Mouse (Mus musculus) embryonic stem cell, embryonic (primary cell): ENCODE measurements at regions not wholly inside any gene's neighbourhood (a gene's known extent, or its start where the extent isn't known, plus 50 kb on each side); places are given as distances from the start of the nearest gene placed in this dataset.

Experiments
- CTCF ChIA-PET, 4 experiments: fragments of 300-600 bp in 2 of 4; fragments of 350-600 bp in 2 of 4; sonication (Branson Sonifier 250); formaldehyde crosslinking; loops; one replicate each; lab custom pipeline; 2022; ENCODE audit warnings: inconsistent platforms in 2 of 4; lab: Charles Lee
- POLR2A ChIA-PET, 4 experiments: fragments of 300-600 bp in 2 of 4; fragments of 350-600 bp in 2 of 4; sonication (Branson Sonifier 250); formaldehyde crosslinking; loops; one replicate each; lab custom pipeline; 2022; ENCODE audit warnings: antibody characterized with exemption in 4 of 4, inconsistent platforms in 1 of 4; lab: Charles Lee

DNA sequence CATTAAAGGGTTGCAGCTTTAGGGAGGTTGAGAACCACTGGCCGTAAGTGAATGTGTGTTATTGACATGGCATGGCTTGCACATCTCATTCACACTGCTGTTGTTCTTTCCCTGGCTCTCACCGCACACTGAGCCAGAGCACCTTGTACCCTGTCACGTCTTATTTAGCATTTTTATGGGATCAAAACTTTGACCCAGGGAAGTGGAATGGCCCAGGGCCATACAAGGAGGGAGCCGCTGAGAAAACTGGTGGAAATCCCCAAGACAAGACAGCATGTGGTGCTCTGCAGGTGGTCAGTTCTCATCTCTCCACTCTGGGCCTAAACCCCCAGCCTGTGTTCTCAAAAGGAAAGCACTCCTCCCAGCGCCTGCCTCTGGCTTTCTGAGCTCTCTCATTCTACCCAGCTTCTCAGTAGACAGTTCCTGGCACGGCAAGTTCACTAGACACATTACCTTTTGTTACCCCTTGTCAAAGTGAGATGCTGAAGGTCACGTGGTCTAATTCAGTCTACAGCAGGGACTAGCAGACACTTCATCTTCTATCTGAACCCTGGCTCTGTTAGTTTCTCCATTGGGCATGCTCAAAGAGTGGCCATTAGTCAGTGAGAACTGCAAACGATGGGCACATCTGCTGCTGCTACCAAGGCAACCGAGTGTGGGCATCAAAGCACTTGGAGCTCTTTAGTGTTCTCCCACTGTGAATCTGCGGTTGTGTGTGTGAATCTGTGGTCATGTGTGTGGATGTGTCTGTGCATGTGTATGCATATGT, 96.2 kb upstream of the Bod1 start:
- ChIA-PET POLR2A (interaction anchor here in 1 of 4 experiments (1.0 kb wide), 1 partner anchor 23 kb away, joined by 5 read pairs; no protein-coding TSS in a partner anchor), CTCF (no interaction called here)

DNA sequence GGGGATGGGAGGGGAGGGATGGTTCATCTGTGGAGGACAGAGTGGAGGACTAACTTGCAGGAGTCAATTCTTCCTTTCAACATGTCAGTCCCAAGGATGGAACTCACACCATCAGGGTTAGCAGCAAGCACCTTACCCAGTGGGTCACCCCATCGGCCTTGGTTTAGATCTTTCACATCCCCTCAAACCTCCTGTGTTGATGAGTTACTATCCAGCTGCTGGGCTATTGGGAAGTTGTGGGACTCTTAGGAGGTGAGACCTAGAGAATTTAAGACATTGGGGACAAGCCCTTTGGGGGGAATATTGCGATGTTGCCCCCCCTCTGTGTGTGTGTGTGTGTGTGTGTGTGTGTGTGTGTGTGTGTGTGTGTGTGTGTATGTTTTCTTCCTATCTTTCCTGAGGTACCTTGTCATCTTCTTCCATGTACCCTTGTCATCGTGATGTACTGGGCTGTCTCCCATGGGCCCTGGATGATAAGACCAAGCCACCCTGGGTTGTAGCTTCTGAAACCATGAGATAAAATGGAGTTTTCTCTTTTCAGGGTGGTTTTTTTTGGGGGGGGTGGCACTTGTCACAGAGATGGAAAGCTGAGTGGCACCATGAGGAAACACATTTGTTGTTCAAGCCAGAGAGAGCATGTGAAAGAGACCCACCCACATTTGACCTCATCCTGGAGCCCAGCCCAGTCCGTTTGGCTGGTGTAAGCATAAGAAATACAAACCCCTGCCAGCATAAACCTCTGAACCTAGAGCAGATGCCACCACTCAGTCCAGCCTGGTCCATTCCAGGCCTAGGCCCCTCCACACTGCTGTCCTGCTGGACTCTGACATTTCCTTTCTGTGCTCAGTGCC, 98.3 kb upstream of the Bod1 start:
- POLR2A ChIA-PET: interaction anchor here in 3 of 4 experiments (0.6 to 2.9 kb wide), 8 partner anchors 17 to 811 kb away, joined by 3 to 11 read pairs (median 4); no protein-coding TSS in a partner anchor

DNA sequence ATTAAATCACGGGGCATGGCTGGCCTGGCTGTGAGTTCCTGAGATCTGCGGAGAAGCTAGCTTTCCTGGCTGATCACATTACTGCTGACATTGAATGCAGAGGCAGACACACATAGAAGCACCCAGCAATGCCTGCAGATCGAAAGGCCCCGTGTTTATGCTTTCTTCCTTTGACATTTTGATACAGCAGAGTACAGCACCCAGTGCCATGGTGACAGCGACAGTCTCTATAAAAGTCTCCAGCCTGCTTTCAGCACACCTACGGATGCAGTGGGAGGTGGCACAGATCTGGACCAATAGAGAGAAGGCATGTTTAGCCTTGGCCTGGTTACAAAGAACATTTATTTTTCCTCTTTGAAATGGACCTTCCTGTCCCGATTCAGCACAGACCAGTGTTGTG, 99.2 kb upstream of the Bod1 start:
- ChIA-PET POLR2A (interaction anchor here in 2 of 4 experiments (0.6 to 2.9 kb wide), 18 partner anchors 8 to 100 kb away, joined by 3 to 16 read pairs (median 4); no protein-coding TSS in a partner anchor), CTCF (no interaction called here)

More for the DNA sequence above, 98.3 kb upstream of the Bod1 start:
- CTCF ChIA-PET: interaction anchor here in 1 of 4 experiments (0.6 kb wide), 1 partner anchor 128 kb away, joined by 4 read pairs; no protein-coding TSS in a partner anchor

GRCm38 (mm10) chr11:31771491-31772439, 100.1 kb upstream of the Bod1 start:
- POLR2A ChIA-PET: interaction anchor here in 3 of 4 experiments (0.7 to 2.9 kb wide), 21 partner anchors 9 to 402 kb away, joined by 3 to 16 read pairs (median 4); partner anchors contain the start of genes Bod1 (in 1 of the 3), Cpeb4 (in 1 of the 3) and Stc2 (in 1 of the 3)
- CTCF ChIA-PET: no interaction called here

DNA sequence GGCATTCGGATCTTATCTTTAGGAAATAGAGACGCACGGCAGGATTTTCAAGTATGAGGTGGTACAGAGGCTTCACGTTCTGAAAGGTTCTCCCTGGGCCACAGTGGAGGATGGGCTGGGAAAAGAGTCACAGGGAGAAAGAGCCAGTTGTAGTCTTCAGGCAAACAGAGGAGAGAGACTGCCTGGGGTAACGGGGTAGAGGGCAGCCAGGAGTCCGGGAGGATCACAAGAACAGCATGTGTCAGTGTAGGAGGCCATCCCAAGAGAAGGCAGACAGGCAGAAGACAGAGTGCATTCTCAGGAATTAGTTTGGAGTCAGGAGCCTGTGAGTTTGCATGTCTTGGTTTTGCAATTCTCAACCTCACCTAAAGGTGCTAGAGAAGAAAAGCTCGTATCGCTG, 94.5 kb upstream of the Cpeb4 start:
- ChIA-PET CTCF (no interaction called here), POLR2A (interaction anchor here in 3 of 4 experiments (0.6 to 1.7 kb wide), 5 partner anchors 21 to 93 kb away, joined by 3 to 4 read pairs (median 3); no protein-coding TSS in a partner anchor)

- POLR2A ChIA-PET: interaction anchor here in 2 of 4 experiments (1.3 to 1.4 kb wide), 4 partner anchors 23 to 92 kb away, joined by 3 to 5 read pairs (median 4); no protein-coding TSS in a partner anchor
Measured at GRCm38 (mm10) chr11:31778766-31779165, 93.2 kb upstream of the Cpeb4 start.

DNA sequence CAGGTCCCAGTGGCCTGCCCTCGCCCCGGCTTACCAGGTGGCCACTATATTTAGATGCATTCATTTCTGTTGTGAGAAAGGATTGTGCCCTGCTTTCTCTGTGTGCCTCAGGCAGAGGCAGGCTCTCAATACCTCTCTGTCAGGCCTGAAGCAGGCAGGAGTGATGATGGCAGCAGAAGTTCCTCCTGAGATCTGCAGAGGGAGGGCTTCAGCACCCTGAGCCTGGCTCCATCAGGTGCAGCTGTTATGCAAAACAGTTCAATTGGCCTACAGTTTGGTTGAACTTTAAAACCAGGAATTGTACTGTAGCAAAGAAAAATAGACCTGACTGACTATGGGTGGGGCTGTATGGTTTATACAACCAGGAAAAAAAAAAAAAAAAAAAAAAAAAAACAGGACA, 92.7 kb upstream of the Cpeb4 start:
- POLR2A ChIA-PET: interaction anchor here in 2 of 4 experiments (0.6 to 1.4 kb wide), 3 partner anchors 24 to 91 kb away, joined by 3 to 5 read pairs (median 5); no protein-coding TSS in a partner anchor
- CTCF ChIA-PET: no interaction called here

More at GRCm38 (mm10) chr11:31778766-31779165, 93.2 kb upstream of the Cpeb4 start:
- CTCF ChIA-PET: no interaction called here

DNA sequence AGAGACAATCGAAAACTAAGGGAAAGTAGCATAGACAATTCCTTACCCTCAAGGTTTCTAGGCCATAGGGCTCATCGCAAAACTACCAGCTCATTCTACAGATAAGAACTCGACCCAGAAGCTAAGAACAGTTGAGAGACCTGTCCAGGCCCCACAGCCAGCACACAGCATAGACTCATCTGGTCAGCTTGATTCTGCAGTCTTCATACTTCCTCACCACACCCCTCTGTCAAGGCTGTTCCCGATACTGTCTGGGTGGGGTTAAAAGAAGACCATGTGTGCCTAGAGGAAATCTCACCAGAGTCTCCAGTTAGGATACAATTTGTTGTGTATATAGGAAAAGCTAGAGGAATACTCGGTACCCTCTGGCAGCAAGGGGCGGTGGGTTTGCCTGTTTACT, 91.0 kb upstream of the Cpeb4 start:
- CTCF ChIA-PET: no interaction called here
- POLR2A ChIA-PET: interaction anchor here in 2 of 4 experiments (0.7 to 1.6 kb wide), 4 partner anchors 9 to 30 kb away, joined by 3 to 5 read pairs (median 3); no protein-coding TSS in a partner anchor

DNA sequence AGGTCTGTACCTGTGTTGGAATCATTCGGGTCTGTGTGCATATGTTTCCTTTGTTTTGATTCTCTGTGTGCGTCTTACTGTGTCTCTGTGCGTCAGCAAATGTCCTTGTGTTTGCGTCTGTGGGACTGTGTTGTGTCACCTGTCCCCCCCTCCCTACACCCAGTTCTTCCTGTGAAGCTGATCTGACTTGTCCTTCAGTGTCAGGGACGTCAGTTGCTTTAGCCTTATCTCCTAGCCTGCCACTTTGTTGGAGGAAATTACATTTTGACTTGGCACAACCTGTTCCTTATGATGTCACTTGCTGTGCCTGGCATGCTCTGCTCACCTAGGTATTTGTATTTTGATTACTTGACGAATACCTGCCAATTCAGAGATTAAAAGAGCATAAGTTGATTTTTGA, 90.4 kb upstream of the Cpeb4 start:
- ChIA-PET CTCF (no interaction called here), POLR2A (interaction anchor here in 1 of 4 experiments (1.3 kb wide), 1 partner anchor 10 kb away, joined by 5 read pairs; no protein-coding TSS in a partner anchor)

DNA sequence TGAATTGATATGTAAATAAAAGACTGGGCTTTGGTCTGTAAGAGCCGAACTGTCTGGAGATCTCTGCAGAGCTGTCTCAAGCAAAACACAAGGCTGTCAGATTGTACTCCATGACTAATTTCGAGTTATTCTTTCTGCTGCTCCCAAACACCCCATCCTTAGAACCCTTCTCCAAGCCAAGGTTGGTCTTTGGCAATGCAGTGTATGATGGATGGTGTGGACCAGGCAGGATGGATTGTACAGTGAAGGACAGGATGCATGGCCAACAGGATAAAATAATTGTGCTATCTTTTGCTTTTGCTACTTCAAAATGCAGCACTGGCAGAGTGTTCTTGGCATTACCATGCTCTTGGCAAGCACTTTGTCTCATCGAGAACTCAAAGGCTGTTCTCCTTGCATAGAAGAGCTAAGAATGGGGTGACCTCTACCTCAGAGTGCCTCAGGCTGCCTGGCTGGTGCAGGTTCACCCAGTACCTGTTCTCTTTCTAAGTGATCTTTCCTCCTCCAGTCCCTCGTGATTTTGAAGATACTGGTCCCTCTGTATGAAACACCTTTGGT, 88.4 kb upstream of the Cpeb4 start:
- ChIA-PET CTCF (no interaction called here), POLR2A (interaction anchor here in 1 of 4 experiments (1.7 kb wide), 1 partner anchor 87 kb away, joined by 4 read pairs; no protein-coding TSS in a partner anchor)

- ChIA-PET POLR2A (interaction anchor here in 1 of 4 experiments (1.7 kb wide), 1 partner anchor 86 kb away, joined by 4 read pairs; no protein-coding TSS in a partner anchor), CTCF (interaction anchor here in 1 of 4 experiments (0.6 kb wide), 1 partner anchor 34 kb away, joined by 3 read pairs; no protein-coding TSS in a partner anchor)
Measured at GRCm38 (mm10) chr11:31784332-31784901, 87.6 kb upstream of the Cpeb4 start.

- ChIA-PET CTCF (no interaction called here), POLR2A (interaction anchor here in 1 of 4 experiments (1.6 kb wide), 1 partner anchor 46 kb away, joined by 4 read pairs; no protein-coding TSS in a partner anchor)
Measured at GRCm38 (mm10) chr11:31785160-31785559, 86.9 kb upstream of the Cpeb4 start.

DNA sequence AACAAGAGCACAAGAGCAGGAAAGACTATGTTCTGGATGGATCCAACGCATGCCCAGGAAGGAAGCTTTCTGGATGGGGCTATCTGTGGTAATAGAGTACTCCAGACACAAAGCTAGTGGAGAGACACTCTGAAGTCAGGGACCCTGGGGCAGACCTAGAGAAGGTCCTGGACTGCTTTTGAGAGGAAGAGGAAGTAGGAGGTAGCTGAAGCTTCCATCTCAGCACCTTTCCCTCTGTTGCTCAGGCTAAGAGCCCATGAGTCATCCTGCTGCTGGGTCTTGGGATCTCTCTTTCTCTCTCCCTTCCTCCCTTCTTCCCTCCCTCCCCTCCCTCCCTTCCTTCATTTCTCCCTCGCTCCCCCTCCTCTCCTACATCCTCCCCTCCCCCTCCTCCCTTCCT, 84.6 kb upstream of the Cpeb4 start:
- ChIA-PET POLR2A (interaction anchor here in 1 of 4 experiments (1.0 kb wide), 1 partner anchor 17 kb away, joined by 3 read pairs; no protein-coding TSS in a partner anchor), CTCF (no interaction called here)

GRCm38 (mm10) chr11:31787917-31788703, 83.9 kb upstream of the Cpeb4 start:
- ChIA-PET CTCF (no interaction called here), POLR2A (interaction anchor here in 2 of 4 experiments (1.0 to 1.5 kb wide), 3 partner anchors 15 to 83 kb away, joined by 3 read pairs; no protein-coding TSS in a partner anchor)

DNA sequence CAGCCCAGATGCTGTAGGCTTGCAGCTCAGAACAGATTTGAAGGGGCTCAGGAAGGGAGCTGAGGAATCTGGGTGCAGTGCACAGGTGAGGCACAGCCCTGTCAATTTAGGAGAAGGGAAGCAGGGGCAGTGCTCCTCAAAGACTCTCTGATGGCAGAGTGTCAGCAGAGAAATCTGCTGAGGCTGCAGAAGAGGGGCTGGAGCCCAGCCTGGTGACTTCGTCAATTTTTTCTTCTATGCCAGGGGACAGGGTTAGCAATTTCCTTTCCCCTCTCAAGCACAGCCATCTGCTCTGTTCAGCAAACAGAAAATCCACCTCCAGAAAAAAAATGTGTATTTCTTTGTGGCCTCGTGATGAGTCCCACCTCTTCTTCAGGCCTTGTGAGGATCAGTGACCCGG, 82.0 kb upstream of the Cpeb4 start:
- POLR2A ChIA-PET: interaction anchor here in 1 of 4 experiments (0.6 to 1.5 kb wide), 3 partner anchors 10 to 45 kb away, joined by 3 to 5 read pairs (median 3); no protein-coding TSS in a partner anchor
- CTCF ChIA-PET: interaction anchor here in 1 of 4 experiments (0.5 kb wide), 1 partner anchor 20 kb away, joined by 3 read pairs; no protein-coding TSS in a partner anchor

DNA sequence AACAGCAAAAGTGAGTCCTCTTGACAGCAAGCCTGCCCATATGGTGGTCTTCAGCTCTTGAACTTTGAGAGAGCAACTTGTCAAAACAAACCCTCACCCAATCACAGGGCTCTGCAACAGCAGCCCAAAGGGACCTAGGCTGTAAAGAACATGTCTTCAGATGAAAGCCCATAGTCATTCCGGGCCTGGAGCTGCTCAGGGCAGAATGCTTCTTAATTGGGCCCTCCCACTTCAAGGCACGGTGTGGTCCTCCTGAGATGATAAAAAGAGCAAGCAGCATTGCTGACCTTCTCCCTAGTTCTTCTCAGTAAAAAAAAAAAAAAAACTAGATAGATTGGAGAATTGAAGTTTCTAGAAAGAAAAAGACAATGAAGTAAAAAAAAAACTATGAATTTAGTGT, 80.7 kb upstream of the Cpeb4 start:
- POLR2A ChIA-PET: interaction anchor here in 2 of 4 experiments (1.0 to 1.5 kb wide), 2 partner anchors 9 to 19 kb away, joined by 3 to 5 read pairs; no protein-coding TSS in a partner anchor
- CTCF ChIA-PET: no interaction called here
